Mouse (Mus musculus) gastrocnemius, postnatal 36 days (tissue): ENCODE data around the gene Tmem267. TPM values are rescaled to one million over a fixed set of nuclear protein-coding genes. Genes with fewer than 3 reads are reported as not detected.
A peak's percentile ranks its signal among the peaks of the same experiment; 100 is the strongest.
"Not testable (repeated sequence)": the region's sequence is repeated elsewhere in the genome, so short reads cannot be mapped to it uniquely, and the experiment has no call there.

ENCODE experiments used
- DNase-seq, 2 experiments: peaks; one replicate each; pipeline ENCODE4 v3.0.0; 2022
- intact Hi-C: fragments of 180-260 bp; cut with DNase I; formaldehyde crosslinking; loops from one replicate; pipeline ENCODE4 v1.15.1; 2025
- total RNA-seq, 2 experiments: library from RNA; stranded (reverse); gene quantifications; 2 replicates each; pipeline ENCODE4 v1.2.3; 2021

The Tmem267 gene
- total RNA-seq, 2 experiments from 2014 or later: 11.5 TPM

- intact Hi-C loops, DNase-seq: not testable (repeated sequence)
Observed at GRCm38 (mm10) chr13:119604322-119604721, 116.5 kb downstream of the Tmem267 start.

GRCm38 (mm10) chr13:119618841-119619240, 131.0 kb downstream of the Tmem267 start:
- DNase-seq: no peak
- intact Hi-C loops: no loop called here

GRCm38 (mm10) chr13:119619735-119620134, 131.9 kb downstream of the Tmem267 start:
- DNase-seq: no peak
- intact Hi-C loops: no loop called here

GRCm38 (mm10) chr13:119623634-119624033, 135.8 kb downstream of the Tmem267 start, which contains the start of gene Ccl28:
TSS of gene Ccl28 (plus strand) at chr13:119623819.
- intact Hi-C loops: no loop called here
- no peak for DNase-seq

GRCm38 (mm10) chr13:119625952-119626351, 138.1 kb downstream of the Tmem267 start:
- intact Hi-C loops, DNase-seq: not testable (repeated sequence)

GRCm38 (mm10) chr13:119631482-119632155, 143.8 kb downstream of the Tmem267 start:
- intact Hi-C loops: no loop called here

GRCm38 (mm10) chr13:119632156-119632548, 144.3 kb downstream of the Tmem267 start:
- no peak for DNase-seq
- intact Hi-C loops: no loop called here

More at GRCm38 (mm10) chr13:119631482-119632155, 143.8 kb downstream of the Tmem267 start:
- DNase-seq: peak; percentile 53 to 67

GRCm38 (mm10) chr13:119635496-119635895, 147.7 kb downstream of the Tmem267 start:
- intact Hi-C loops: no loop called here
- DNase-seq: no peak

GRCm38 (mm10) chr13:119637837-119638236, 150.0 kb downstream of the Tmem267 start:
- intact Hi-C loops: no loop called here
- DNase-seq: no peak

- DNase-seq: no peak
- intact Hi-C loops: no loop called here
Observed at GRCm38 (mm10) chr13:119638449-119638848, 150.6 kb downstream of the Tmem267 start.

- no peak for DNase-seq
- intact Hi-C loops: no loop called here
Observed at GRCm38 (mm10) chr13:119639302-119639701, 151.5 kb downstream of the Tmem267 start.

- no peak for DNase-seq
- intact Hi-C loops: loop anchor here (5.0 kb wide), 2 partner anchors 97 to 162 kb away; no protein-coding TSS in a partner anchor
Observed at GRCm38 (mm10) chr13:119640504-119640903, 152.7 kb downstream of the Tmem267 start.

GRCm38 (mm10) chr13:119641145-119641544, 153.3 kb downstream of the Tmem267 start:
- no peak for DNase-seq

GRCm38 (mm10) chr13:119644769-119645168, 156.9 kb downstream of the Tmem267 start:
- no peak for DNase-seq

More at GRCm38 (mm10) chr13:119641145-119641544, 153.3 kb downstream of the Tmem267 start:
- intact Hi-C loops: loop anchor here (5.0 kb wide), 2 partner anchors 96 to 161 kb away; no protein-coding TSS in a partner anchor

GRCm38 (mm10) chr13:119646511-119646910, 158.7 kb downstream of the Tmem267 start:
- intact Hi-C loops: no loop called here
- DNase-seq: no peak

More at GRCm38 (mm10) chr13:119644769-119645168, 156.9 kb downstream of the Tmem267 start:
- intact Hi-C loops: loop anchor here (5.0 kb wide), 2 partner anchors 93 to 158 kb away; no protein-coding TSS in a partner anchor

- no peak for DNase-seq
- intact Hi-C loops: no loop called here
Observed at GRCm38 (mm10) chr13:119648891-119649698, 161.3 kb downstream of the Tmem267 start.

- DNase-seq: no peak
- intact Hi-C loops: no loop called here
Observed at GRCm38 (mm10) chr13:119649699-119650046, 161.8 kb downstream of the Tmem267 start.

- DNase-seq: no peak
- intact Hi-C loops: no loop called here
Observed at GRCm38 (mm10) chr13:119654734-119655133, 166.9 kb downstream of the Tmem267 start.

- intact Hi-C loops: no loop called here
Observed at GRCm38 (mm10) chr13:119656246-119656645, 168.4 kb downstream of the Tmem267 start.

GRCm38 (mm10) chr13:119656846-119657416, 169.1 kb downstream of the Tmem267 start:
- intact Hi-C loops: no loop called here
- no peak for DNase-seq

More at GRCm38 (mm10) chr13:119656246-119656645, 168.4 kb downstream of the Tmem267 start:
- DNase-seq: no peak
